Comparison of ENCODE assay signal across 14 mouse cellular contexts in genomic region chr12:52126407-52126806, GRCm38 (mm10). TPM values are rescaled to one million over a fixed set of nuclear protein-coding genes. Genes with fewer than 3 reads are reported as not detected.
DNase-seq lines count a peak whose midpoint lies in the region; ATAC-seq and TF ChIP-seq lines count a peak whose summit lies in the region.
"Had no signal": no experiment of that assay in that cellular context is flagged by ENCODE, and none has a peak within 500 bp of the region (broad histone marks: within the 10 kb centered on the region; RNA-seq: fewer than 3 reads in every experiment).

No protein-coding gene starts in this region.

- no peak for TF ChIP-seq CTCF in intestine, postnatal 0 days (IDR thresholded peaks at IDR 0.05; ENCODE audit: low read depth)
- TF ChIP-seq CTCF in MEL (IDR thresholded peaks at IDR 0.05 in 2 of 3, conservative IDR thresholded peaks at IDR 0.05 in 1 of 3; ENCODE audit: control insufficient read depth in 1 of 3, insufficient read depth in 1 of 3, low read depth in 2 of 3, low read length in 3 of 3, poor library complexity in 1 of 3, severe bottlenecking in 1 of 3): no peak

- 28% methylated on average over 3 of the region's 3 CpGs for WGBS in intestine, embryonic 14.5 days
- WGBS in intestine, postnatal 0 days: 10% methylated on average over 3 of the region's 3 CpGs
- WGBS in kidney, embryonic 16.5 days: 45% methylated on average over 3 of the region's 3 CpGs
- 80% methylated on average over 3 of the region's 3 CpGs for WGBS in hindbrain, embryonic 12.5 days
- WGBS in hindbrain, embryonic 14.5 days: 71% methylated on average over 3 of the region's 3 CpGs

- TF ChIP-seq POLR2A in MEL (IDR thresholded peaks at IDR 0.05; ENCODE audit: control insufficient read depth in 1 of 2, insufficient read depth in 1 of 2, low read depth in 1 of 2, low read length in 2 of 2, poor library complexity in 1 of 2): no peak

- H3K27ac ChIP-seq in intestine, embryonic 14.5 days (ENCODE audit: low read depth): no peak overlapping the region
- H3K27ac ChIP-seq in intestine, postnatal 0 days (ENCODE audit: low read depth, low read length): no peak overlapping the region
- H3K27ac ChIP-seq in MEL (ENCODE audit: control insufficient read depth, low read depth, low read length): no peak overlapping the region
- H3K27ac ChIP-seq in kidney, embryonic 16.5 days (ENCODE audit: low read length): peak overlapping the region; percentile 51; the same call in 1 of the 2 replicates
- no peak overlapping the region for H3K27ac ChIP-seq in hindbrain, embryonic 12.5 days
- no peak overlapping the region for H3K27ac ChIP-seq in hindbrain, embryonic 14.5 days
- H3K27ac ChIP-seq: forebrain, embryonic 10.5 days; liver, embryonic 14.5 days; midbrain, embryonic 10.5 days had no signal

- no peaks in the 10 kb centered on the region for H3K27me3 ChIP-seq in intestine, embryonic 14.5 days (replicated peaks; ENCODE audit: control insufficient read depth, insufficient read depth, low read length)
- H3K27me3 ChIP-seq in intestine, postnatal 0 days (replicated peaks; ENCODE audit: control insufficient read depth, insufficient read depth, low read length): no peaks in the 10 kb centered on the region
- H3K27me3 ChIP-seq in MEL (ENCODE audit: control insufficient read depth in 1 of 2, insufficient read depth in 2 of 2, low read length in 2 of 2): no peaks in the 10 kb centered on the region
- no peaks in the 10 kb centered on the region for H3K27me3 ChIP-seq in kidney, embryonic 16.5 days (ENCODE audit: insufficient read depth, low read length)
- H3K27me3 ChIP-seq in hindbrain, embryonic 12.5 days: no peaks in the 10 kb centered on the region
- H3K27me3 ChIP-seq in hindbrain, embryonic 14.5 days (ENCODE audit: control insufficient read depth, insufficient read depth, low read length): no peaks in the 10 kb centered on the region

- no peak overlapping the region for H3K9ac ChIP-seq in intestine, embryonic 14.5 days (ENCODE audit: low read length)
- H3K9ac ChIP-seq in intestine, postnatal 0 days (ENCODE audit: low read depth, low read length): no peak overlapping the region
- no peak overlapping the region for H3K9ac ChIP-seq in MEL (ENCODE audit: control insufficient read depth, low read depth, low read length, poor library complexity, severe bottlenecking)
- no peak overlapping the region for H3K9ac ChIP-seq in kidney, embryonic 16.5 days (replicated peaks; ENCODE audit: low read length)
- no peak overlapping the region for H3K9ac ChIP-seq in hindbrain, embryonic 12.5 days
- H3K9ac ChIP-seq in hindbrain, embryonic 14.5 days: no peak overlapping the region
- H3K9ac ChIP-seq: liver, embryonic 14.5 days had no signal

- no peak overlapping the region for H3K4me3 ChIP-seq in intestine, embryonic 14.5 days (ENCODE audit: low read depth, low read length)
- no peak overlapping the region for H3K4me3 ChIP-seq in intestine, postnatal 0 days (ENCODE audit: low read depth, low read length)
- H3K4me3 ChIP-seq in MEL (ENCODE audit: control insufficient read depth in 1 of 2, insufficient read depth in 1 of 2, low read depth in 2 of 2, low read length in 2 of 2): no peak overlapping the region
- H3K4me3 ChIP-seq in kidney, embryonic 16.5 days (ENCODE audit: low read length): no peak overlapping the region
- H3K4me3 ChIP-seq in hindbrain, embryonic 12.5 days: no peak overlapping the region
- H3K4me3 ChIP-seq in hindbrain, embryonic 14.5 days (replicated peaks; ENCODE audit: low read length): no peak overlapping the region
- H3K4me3 ChIP-seq: forebrain, embryonic 10.5 days; midbrain, embryonic 10.5 days had no signal

- TF ChIP-seq RAD21 in MEL (IDR thresholded peaks at IDR 0.05; ENCODE audit: low read depth, low read length): no peak

- TF ChIP-seq EP300 in MEL (IDR thresholded peaks at IDR 0.05; ENCODE audit: low read depth in 1 of 2, low read length in 2 of 2): no peak

- no peaks in the 10 kb centered on the region for H3K9me3 ChIP-seq in intestine, embryonic 14.5 days (ENCODE audit: control insufficient read depth, low read length)
- no peaks in the 10 kb centered on the region for H3K9me3 ChIP-seq in intestine, postnatal 0 days (ENCODE audit: control insufficient read depth)
- no peaks in the 10 kb centered on the region for H3K9me3 ChIP-seq in MEL (replicated peaks; ENCODE audit: insufficient read depth, low read length)
- no peaks in the 10 kb centered on the region for H3K9me3 ChIP-seq in kidney, embryonic 16.5 days (ENCODE audit: low read length)
- no peaks in the 10 kb centered on the region for H3K9me3 ChIP-seq in hindbrain, embryonic 12.5 days (replicated peaks)
- H3K9me3 ChIP-seq in hindbrain, embryonic 14.5 days (ENCODE audit: control insufficient read depth, low read length): no peaks in the 10 kb centered on the region
- H3K9me3 ChIP-seq: forebrain, embryonic 10.5 days; midbrain, embryonic 10.5 days had no signal

- 0 out of 2 replicates have a peak, but pooled peaks cover 5% of the 10 kb centered on the region for H3K4me1 ChIP-seq in intestine, embryonic 14.5 days (replicated peaks; ENCODE audit: control insufficient read depth, insufficient read depth, low read length)
- H3K4me1 ChIP-seq in intestine, postnatal 0 days (replicated peaks; ENCODE audit: control insufficient read depth, insufficient read depth, low read length): no peaks in the 10 kb centered on the region
- H3K4me1 ChIP-seq in MEL (ENCODE audit: control insufficient read depth in 1 of 2, insufficient read depth in 2 of 2, low read length in 2 of 2): no peaks in the 10 kb centered on the region; a peak in 1 of 4 replicates
- H3K4me1 ChIP-seq in kidney, embryonic 16.5 days (ENCODE audit: insufficient read depth, low read length): peaks cover 5% of the 10 kb centered on the region; the same call in 1 of the 2 replicates
- peaks cover 2% of the 10 kb centered on the region for H3K4me1 ChIP-seq in hindbrain, embryonic 12.5 days
- no peaks in the 10 kb centered on the region for H3K4me1 ChIP-seq in hindbrain, embryonic 14.5 days (replicated peaks; ENCODE audit: control insufficient read depth, insufficient read depth, low read length)

- ATAC-seq in intestine, embryonic 14.5 days (replicated peaks; ENCODE audit: low FRiP score, low TSS enrichment, low read depth): 0 out of 2 replicates have a peak, but pooled peaks have one; percentile 15
- ATAC-seq in intestine, postnatal 0 days: no peak
- ATAC-seq in kidney, embryonic 16.5 days (ENCODE audit: low FRiP score, low TSS enrichment): peak; percentile 93
- ATAC-seq in hindbrain, embryonic 12.5 days (ENCODE audit: low FRiP score): no peak
- ATAC-seq in erythroid progenitor cell, adult 5-6 weeks (replicated peaks; ENCODE audit: low FRiP score, poor library complexity, severe bottlenecking): no peak
- no peak for ATAC-seq in hindbrain, embryonic 14.5 days (ENCODE audit: low FRiP score)

- no peaks in the 10 kb centered on the region for H3K79me2 ChIP-seq in MEL (ENCODE audit: control insufficient read depth, insufficient read depth, low read length, poor library complexity)

- no peaks in the 10 kb centered on the region for H3K36me3 ChIP-seq in intestine, embryonic 14.5 days (ENCODE audit: control insufficient read depth, insufficient read depth, low read length)
- H3K36me3 ChIP-seq in intestine, postnatal 0 days (ENCODE audit: control insufficient read depth, insufficient read depth): no peaks in the 10 kb centered on the region
- no peaks in the 10 kb centered on the region; a peak in 1 of 4 replicates for H3K36me3 ChIP-seq in MEL (ENCODE audit: control insufficient read depth in 1 of 2, insufficient read depth in 2 of 2, low read length in 2 of 2)
- no peaks in the 10 kb centered on the region for H3K36me3 ChIP-seq in kidney, embryonic 16.5 days (ENCODE audit: insufficient read depth, low read length)
- no peaks in the 10 kb centered on the region for H3K36me3 ChIP-seq in hindbrain, embryonic 12.5 days
- no peaks in the 10 kb centered on the region for H3K36me3 ChIP-seq in hindbrain, embryonic 14.5 days (replicated peaks; ENCODE audit: control insufficient read depth, insufficient read depth)
- H3K36me3 ChIP-seq: midbrain, embryonic 10.5 days had no signal

- no peak for DNase-seq in intestine, embryonic 14.5 days (ENCODE audit: low spot score)
- DNase-seq in 3134 (ENCODE audit: extremely low read depth, insufficient read length, low spot score) (peak; percentile 14), MEL (ENCODE audit: low read depth, low spot score) (peak; percentile 15)
- no peak for DNase-seq in hindbrain, embryonic 14.5 days (ENCODE audit: low spot score)
- DNase-seq: embryo, embryonic 11 days; gastrocnemius, postnatal 25 days; heart, postnatal 14 days had no signal

- no peak overlapping the region for H3K4me2 ChIP-seq in intestine, embryonic 14.5 days (ENCODE audit: low read length)
- no peak overlapping the region for H3K4me2 ChIP-seq in intestine, postnatal 0 days (replicated peaks; ENCODE audit: low read depth)
- H3K4me2 ChIP-seq in kidney, embryonic 16.5 days (replicated peaks; ENCODE audit: low read depth, low read length): no peak overlapping the region
- H3K4me2 ChIP-seq in hindbrain, embryonic 12.5 days (replicated peaks): no peak overlapping the region
- no peak overlapping the region for H3K4me2 ChIP-seq in hindbrain, embryonic 14.5 days (replicated peaks)

TF ChIP-seq in MEL, 35 proteins besides CTCF, POLR2A, EP300 and RAD21:
- TF ChIP-seq USF2 (IDR thresholded peaks at IDR 0.05; ENCODE audit: borderline replicate concordance in 1 of 2, insufficient read depth in 1 of 2, low read depth in 1 of 2, low read length in 2 of 2) (no peak), SMC3 (IDR thresholded peaks at IDR 0.05; ENCODE audit: low read depth, low read length) (no peak), ETS1 (IDR thresholded peaks at IDR 0.05; ENCODE audit: low read depth, low read length) (peak; percentile 47; the same call in 1 of the 2 replicates), CHD2 (IDR thresholded peaks at IDR 0.05; ENCODE audit: low read length) (no peak), MEF2A (IDR thresholded peaks at IDR 0.05; ENCODE audit: extremely low read depth, insufficient replicate concordance, low read depth, low read length, poor library complexity, severe bottlenecking) (no peak)
TF ChIP-seq in MEL: peak in this region for 1.

RNA-seq across cellular contexts. Expression of gene Nubpl, which starts 28.9 kb away (rescaled TPM):
- 12.8 and 15.5 TPM in 2 replicates for polyA plus RNA-seq in intestine, embryonic 14.5 days (2014; fragmentation: Nextera tagmentation; extraction: Ambion mirVana)
- polyA plus RNA-seq in intestine, postnatal 0 days (2015; fragmentation: Nextera tagmentation; extraction: Ambion mirVana): 5.7 and 6.4 TPM in 2 replicates
- 4.3 and 5.2 TPM in 2 replicates for total RNA-seq in MEL (2012; rRNA removed)
- 1 to 10 TPM in 1 of 2 experiments, not detected in 1; 4.7 TPM for polyA plus RNA-seq in MEL (2012; ENCODE audit: insufficient read depth in 1 of 2, insufficient read length in 2 of 2, low read depth in 1 of 2, low replicate concordance in 2 of 2, missing spikeins in 1 of 2)
- polyA plus RNA-seq in kidney, embryonic 16.5 days (2015; fragmentation: Nextera tagmentation; extraction: Ambion mirVana): 16.6 and 16.8 TPM in 2 replicates
- 10.9 TPM in 2 replicates for polyA plus RNA-seq in hindbrain, embryonic 12.5 days (2016; fragmentation: Nextera tagmentation; extraction: Ambion mirVana)
- 2.1 TPM in 1 of 2 replicates, not detected in the other for total RNA-seq in erythroid progenitor cell, adult 5-6 weeks (2015; ENCODE audit: low replicate concordance)
- 5.1 TPM in 1 of 2 replicates, not detected in the other for total RNA-seq in erythroid progenitor cell, adult 5-6 weeks (2017; ENCODE audit: low replicate concordance)
- 6.1 and 6.3 TPM in 2 replicates for polyA plus RNA-seq in hindbrain, embryonic 14.5 days (2014; fragmentation: Nextera tagmentation; extraction: Ambion mirVana)

Comparison
In these comparisons a context has a peak if more than half of its experiments do, and no peak if none do; other contexts are left out.
1. ATAC-seq: peak in intestine, embryonic 14.5 days (single experiment) and kidney, embryonic 16.5 days (single experiment); none in intestine, postnatal 0 days (single experiment), hindbrain, embryonic 12.5 days (single experiment), erythroid progenitor cell, adult 5-6 weeks (single experiment) and hindbrain, embryonic 14.5 days (single experiment).
2. DNase-seq: peak in 3134 (single experiment) and MEL (single experiment); none in intestine, embryonic 14.5 days (single experiment) and hindbrain, embryonic 14.5 days (single experiment).